Mouse (Mus musculus): ENCODE measurements around the gene Washc1. TPM values are rescaled to one million over a fixed set of nuclear protein-coding genes. Genes with fewer than 3 reads are reported as not detected.
"Not testable (repeated sequence)": the region's sequence is repeated elsewhere in the genome, so short reads cannot be mapped to it uniquely, and the experiment has no call there.

Washc1 gene
- total RNA-seq, 2 experiments from 2014 or later, result 29.7 to 34.5 TPM

DNA sequence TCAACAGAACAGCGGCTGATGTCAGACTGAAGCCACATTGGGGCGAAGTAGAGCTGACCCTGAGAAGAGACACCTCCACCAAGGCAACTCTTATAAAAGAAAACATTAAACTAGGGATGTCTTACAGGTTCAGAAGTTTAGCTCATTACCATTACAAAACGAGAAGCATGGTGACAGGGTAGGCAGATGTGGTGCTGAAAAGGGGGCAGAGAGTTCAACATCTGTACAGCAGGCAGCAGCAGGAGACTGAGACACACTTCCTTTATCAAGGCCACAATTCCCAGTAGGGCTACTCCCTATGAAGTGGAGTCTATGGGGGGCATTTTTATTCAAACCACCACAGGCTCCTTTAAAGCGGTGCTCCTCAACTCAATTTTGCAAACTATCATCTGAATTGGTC lies 3.1 kb upstream of the Washc1 start:
- no peak for ATAC-seq (replicated peaks; ENCODE audit: low FRiP score, low TSS enrichment, poor library complexity, severe bottlenecking)

DNA sequence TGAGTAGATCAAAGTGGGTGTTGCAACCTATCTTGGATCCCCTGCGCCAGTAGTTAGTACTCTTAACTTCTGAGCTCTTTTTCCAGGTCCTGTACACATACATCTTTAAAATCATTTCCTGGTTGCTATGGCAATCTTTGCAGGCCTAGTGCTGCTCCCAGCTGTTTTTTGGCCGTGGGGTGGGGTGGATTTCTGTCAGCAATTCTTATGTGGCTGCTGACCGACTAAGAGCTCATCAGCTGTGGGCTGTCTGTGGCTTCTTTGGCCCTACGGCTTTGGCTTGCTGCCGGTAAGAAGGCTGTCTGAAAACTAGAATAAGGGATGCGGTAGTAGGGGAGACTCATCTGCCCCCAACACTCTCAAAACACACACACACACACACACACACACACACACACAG lies 599 bp upstream of the Washc1 start:
- ATAC-seq (replicated peaks; ENCODE audit: low FRiP score, low TSS enrichment, poor library complexity, severe bottlenecking), result 0 out of 2 replicates have a peak, but pooled peaks have one; percentile 12

DNA sequence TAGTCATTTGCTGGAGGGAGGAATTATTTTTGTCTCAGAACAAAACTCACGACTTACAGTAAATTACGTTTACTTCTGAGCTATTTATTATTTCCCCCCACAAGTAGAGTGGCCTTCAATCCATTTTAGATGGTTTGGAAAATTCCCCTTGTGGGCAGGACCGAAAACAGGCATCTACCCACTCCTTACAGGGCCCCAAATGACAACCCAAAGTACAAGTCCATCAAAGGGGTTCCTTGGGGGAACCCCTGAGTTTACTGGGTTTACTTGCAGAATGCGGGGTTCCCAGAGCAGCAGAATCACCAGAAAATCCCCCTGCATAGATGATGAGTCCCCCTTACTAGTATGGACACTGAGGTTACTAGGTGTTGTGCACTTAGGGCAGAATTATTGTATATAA lies 821 bp downstream of the Washc1 start:
- ATAC-seq (replicated peaks; ENCODE audit: low FRiP score, low TSS enrichment, poor library complexity, severe bottlenecking), result no peak

DNA sequence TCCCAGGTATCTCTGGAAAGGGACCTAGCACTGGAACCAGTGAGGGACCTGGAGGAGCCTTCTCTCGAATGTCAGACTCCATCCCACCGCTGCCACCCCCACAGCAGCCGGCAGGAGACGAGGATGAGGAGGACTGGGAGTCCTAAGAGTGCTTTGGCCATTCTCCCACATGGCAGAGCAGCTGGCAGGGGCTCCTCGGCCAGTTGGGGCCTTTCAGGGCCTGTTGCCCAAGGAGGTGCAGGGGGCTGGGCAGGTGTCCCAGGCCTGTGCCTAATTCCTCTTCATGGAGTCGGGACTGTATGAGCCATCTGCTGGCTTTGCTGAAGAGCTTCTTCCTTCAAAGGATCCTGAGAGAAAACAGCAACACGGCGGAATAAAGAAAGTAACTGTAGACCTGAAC lies 7.6 kb downstream of the Washc1 start:
- ATAC-seq (replicated peaks; ENCODE audit: low FRiP score, low TSS enrichment, poor library complexity, severe bottlenecking), result no peak

DNA sequence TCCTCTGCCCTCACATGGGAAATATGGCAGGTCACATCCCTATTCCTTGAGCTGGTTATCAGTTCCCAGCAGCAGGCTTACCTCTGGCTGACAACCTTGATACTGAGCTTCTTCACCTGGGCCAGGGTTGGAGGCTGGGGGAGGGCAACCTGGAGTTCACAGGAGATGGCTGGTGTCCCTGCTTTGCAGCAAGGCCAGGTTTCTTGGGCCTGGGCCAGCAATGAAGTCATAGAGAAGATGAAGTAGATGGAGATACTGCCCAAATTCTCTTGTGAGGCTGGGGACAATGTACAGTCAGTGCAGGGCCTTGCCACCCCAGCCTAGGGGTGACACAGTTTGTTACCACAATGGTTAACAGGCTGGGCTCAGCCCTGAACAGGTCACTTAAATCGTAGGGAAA lies 9.4 kb downstream of the Washc1 start:
- no peak for ATAC-seq (replicated peaks; ENCODE audit: low FRiP score, low TSS enrichment, poor library complexity, severe bottlenecking)

DNA sequence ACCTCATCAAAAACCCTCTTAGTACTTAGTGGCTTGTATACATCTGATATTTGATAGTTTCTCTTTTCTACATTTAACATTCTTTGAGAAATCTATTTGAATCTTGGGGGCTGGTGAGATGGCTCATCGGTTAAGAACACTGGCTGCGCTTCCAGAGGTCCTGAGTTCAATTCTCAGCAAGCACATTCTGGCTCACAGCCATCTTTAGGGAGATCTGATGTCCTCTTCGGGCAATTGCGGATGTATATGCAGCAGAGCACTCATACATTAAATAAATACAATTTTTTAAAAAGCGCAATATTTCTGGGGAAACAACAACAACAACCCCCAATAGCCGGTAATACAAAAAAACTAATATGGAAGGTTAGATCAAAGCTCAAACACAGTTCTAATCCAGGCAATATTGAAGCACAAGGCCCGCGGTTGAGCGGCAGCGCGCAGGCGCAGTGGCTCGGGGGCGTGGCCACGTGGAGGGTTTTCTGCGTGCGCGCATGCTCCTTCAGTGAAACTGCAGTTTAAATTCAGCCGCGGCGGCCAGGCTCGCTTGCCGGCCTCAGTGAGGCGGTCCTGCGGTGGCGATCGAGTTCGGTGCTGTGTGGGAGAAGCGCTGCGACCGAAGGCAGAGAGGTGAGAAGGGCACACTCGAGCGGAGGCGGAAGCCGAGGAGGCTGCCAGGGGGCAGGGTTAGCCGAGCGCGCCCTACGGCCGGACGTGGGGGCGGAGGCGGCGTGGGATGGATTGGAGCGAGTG lies 11.9 kb downstream of the Washc1 start, which contains the start of gene Ddx11:
TSS of gene Ddx11 (plus strand) at position 455 of the 750 bp plus-strand sequence.
- peak; percentile 90 for ATAC-seq (replicated peaks; ENCODE audit: low FRiP score, low TSS enrichment, poor library complexity, severe bottlenecking)

DNA sequence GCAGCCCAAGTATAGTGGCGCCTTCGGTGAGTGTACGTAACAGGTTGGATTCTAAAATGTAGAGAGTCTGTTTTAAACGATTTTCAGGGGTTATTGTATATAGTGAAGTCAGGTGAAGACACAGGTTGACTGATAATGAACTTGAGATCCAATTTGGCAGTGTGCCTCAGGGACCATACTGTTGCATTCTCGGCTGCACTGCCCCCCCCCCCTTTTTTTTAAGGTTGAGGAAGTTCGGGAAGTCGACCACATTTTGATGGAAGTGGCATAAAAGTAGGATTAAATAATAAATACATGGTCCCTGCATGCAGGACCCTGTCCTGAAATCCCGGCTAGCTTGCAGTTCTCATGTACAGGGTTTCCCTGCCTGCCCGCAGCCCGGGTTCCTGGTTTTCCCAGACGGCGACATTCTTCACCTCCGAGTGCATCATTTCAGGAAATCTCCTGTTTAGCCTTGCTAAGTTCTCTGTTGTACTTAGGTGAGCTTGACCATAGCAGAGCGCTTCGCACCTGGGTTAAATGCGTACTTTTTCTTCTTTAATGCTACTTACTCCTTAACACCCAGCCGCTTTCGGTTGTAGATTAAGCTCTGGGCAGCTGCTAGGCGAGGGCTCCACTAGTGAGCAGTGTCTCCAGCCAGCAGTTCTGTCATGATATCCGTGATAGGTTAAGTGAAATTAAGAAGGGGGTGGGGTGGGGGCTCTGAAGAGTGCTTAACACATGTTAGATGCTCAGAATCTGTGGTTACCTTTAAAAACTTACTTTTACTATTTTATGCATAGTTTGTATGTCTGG lies 12.7 kb downstream of the Washc1 start:
- ATAC-seq (replicated peaks; ENCODE audit: low FRiP score, low TSS enrichment, poor library complexity, severe bottlenecking), result peak; percentile 31

DNA sequence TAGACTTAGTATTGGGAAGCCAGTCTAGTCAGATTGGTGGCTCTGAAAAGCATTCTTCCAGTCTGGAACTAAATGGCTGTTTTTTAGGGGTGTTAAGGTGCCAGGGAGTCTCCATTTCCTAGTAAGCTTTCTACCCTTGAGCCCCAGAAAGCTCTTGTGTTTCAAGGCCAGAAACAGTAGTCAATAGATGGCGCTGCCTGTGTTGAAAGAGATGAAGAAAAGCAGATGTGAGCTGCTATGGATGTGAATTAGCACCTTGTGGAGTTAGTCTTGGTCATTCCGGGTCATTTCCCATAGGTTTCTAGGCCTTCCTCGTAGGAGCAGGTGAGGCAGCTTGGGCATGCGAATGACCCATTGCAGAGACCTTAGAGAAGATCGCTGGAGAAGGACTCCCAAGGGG lies 13.9 kb downstream of the Washc1 start:
- ATAC-seq (replicated peaks; ENCODE audit: low FRiP score, low TSS enrichment, poor library complexity, severe bottlenecking), result no peak

DNA sequence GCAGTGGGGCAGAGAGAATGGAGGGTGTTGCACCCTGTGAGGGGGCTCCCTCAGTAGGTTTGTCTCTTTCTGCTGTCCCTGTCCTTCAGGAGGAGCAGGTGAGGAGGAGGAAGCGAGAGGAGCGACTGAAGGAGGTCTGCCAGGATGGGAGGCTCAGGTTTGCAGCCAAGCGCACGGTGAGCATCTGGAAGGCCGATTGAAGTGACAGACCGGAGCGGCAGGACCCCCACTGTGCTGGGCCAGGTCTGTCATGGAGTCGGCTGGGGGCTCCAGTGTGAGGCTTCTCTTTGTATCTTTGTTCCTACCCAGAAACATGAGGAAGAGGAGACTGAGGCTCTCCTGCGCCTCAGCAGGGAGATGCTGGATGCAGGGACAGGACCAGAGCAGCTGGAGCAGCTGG lies 19.0 kb downstream of the Washc1 start:
- no peak for ATAC-seq (replicated peaks; ENCODE audit: low FRiP score, low TSS enrichment, poor library complexity, severe bottlenecking)

DNA sequence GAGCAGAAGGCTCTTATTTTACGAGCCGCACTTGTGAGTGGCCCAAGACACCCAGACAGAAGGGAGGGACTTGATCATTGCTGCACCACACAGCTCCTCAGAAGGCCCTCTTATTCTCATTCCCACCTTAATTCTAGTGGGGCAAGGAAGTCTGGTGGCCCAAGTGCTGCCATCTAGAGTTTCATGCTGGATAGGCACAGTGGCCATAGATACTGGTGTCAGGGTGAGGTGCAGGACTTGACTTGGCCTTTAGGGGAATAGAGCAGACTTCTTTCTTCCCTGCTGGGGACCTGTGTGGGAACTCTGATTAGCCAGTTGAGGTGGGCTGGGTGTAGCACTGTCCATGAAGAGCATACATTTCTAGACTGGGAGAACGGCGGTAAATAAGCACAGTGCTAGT lies 19.9 kb downstream of the Washc1 start:
- peak; percentile 98 for ATAC-seq (replicated peaks; ENCODE audit: low FRiP score, low TSS enrichment, poor library complexity, severe bottlenecking)

DNA sequence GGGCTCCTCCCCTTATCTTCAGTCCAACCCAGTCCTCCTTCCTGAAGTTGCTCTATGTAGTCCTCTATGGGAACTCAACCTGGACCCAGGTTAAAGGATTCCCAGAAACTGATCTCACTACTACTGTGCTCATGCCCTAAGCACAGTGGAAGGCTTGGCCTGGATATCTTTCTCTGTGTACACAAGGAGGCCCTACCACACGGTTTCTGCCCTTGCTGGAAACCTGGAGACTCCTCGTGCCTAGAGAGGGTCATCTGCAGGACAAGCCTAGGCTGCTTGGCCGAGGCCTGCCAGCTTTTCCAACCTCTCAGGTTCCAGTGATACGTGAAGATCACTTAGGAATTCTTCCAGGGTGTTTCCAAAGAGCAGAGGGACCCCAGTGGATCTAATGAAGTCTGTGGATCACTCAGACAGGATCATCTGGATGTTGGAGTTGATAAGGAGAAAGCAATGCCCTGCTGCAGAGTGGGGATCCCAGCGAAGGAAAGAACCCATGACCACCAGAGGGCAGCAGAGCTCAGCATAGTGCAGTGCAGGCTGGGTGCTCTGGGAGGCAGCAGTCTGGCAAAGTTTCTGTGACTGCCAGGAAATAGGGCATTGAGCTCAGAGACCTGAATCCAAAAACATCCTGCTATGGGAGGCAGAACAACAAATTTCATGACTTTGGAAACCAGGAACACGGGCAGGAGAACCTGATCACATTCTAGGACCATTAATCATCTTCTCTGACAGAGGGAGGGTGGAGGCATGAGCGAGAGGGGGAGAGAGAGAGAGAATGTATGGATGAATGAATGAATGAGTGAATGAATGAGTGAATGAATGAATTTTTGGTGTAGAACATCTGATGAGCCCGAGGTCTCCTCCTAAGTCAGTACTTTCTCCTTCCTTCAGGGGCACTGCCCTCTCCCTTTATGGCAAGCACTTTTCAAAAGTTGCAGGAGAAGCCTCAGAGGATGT lies 41.6 kb downstream of the Washc1 start:
- ATAC-seq (replicated peaks; ENCODE audit: low FRiP score, low TSS enrichment, poor library complexity, severe bottlenecking), result peak; percentile 74

DNA sequence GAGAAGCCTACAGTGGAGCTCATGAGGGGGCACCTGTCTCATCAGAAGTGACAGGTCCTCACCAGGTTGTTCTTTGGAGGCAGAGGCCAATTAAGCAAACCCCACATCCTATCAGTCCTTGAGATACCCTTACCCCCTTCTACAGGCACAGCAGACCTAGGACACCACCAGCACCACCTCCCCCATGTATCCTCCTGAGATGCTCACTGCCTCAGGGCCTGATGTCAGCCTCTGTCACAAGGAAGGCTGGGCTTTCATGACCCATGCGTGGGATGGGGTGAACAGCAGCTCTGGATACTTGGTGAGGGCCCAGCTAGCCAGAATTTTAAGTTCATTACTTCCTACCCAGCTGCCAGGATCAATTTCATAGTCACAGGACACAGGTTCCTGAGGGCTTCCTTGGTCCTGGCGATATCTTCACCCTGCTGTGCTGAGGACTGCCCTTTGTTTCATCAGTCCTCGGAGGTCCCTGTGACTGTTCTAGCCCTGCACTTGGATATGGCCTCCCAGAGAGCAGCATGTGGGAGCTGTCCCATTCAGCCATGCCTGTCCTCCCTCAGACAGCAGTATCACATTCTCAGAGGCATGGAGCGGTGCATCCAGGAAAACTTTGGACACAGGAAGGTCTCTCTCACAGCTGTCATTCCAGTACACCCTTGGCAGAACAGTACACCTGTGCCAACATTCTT lies 42.5 kb downstream of the Washc1 start:
- ATAC-seq (replicated peaks; ENCODE audit: low FRiP score, low TSS enrichment, poor library complexity, severe bottlenecking), result not testable (repeated sequence)

DNA sequence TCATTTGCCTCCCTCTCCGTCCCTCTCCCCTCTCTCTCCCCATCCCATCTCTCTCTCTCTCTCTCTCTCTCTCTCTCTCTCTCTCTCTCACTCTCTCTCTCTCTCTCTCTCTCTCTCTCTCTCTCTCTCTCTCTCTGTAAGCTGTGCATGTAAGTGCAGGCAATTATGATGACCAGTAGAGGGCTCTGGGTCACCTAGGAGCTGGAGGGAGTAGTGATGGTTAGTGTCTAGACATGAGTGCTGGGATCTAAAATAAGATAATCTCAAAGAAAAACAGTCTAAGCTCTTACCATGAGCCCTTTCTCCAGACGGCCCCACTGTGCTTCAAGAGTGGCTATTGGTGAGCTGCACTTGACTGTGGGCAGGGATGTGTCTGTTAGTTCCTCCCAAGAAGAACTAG lies 43.5 kb downstream of the Washc1 start:
- no peak for ATAC-seq (replicated peaks; ENCODE audit: low FRiP score, low TSS enrichment, poor library complexity, severe bottlenecking)

DNA sequence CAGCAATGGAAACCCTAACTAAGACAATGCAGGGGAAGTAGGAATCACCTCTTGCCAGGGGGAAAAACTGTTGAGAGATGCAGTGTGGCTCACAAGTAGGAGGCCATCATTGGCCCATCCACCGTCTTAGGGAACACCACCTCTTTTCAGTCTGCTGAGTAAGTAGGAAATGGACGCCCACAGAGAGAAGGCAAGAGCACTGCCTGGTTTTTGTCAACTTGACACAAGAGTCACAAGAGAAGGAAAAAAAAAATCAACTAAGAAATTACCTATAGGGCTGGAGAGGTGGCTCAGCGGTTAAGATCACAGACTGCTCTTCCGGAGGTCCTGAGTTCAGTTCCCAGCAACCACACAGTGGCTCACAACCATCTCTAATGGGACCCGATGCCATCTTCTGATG lies 46.9 kb downstream of the Washc1 start:
- ATAC-seq (replicated peaks; ENCODE audit: low FRiP score, low TSS enrichment, poor library complexity, severe bottlenecking), result no peak

DNA sequence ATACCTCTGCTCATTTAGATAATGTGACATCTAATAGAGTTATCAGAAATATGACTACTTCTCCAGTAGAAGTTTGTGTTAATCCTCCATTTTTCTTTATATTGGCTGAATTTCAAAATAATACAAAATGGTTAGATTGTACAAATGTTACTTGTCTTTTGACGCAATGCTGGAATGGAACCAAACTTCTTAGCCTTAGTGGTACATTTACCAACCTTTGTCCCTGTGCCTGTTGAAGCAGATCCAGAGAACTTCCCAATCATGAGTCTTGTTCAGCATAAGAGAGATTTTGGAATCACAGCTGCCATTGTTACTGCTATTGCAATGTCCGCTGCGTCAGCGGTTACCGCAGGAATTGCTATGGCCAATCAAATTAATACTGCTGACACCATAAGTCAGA lies 55.8 kb downstream of the Washc1 start:
- not testable (repeated sequence) for ATAC-seq (replicated peaks; ENCODE audit: low FRiP score, low TSS enrichment, poor library complexity, severe bottlenecking)

Measured in megakaryocyte-erythroid progenitor cell, adult 5-6 weeks (primary cell).